ENCODE assay signal across 24 mouse cellular contexts in the genomic region with DNA sequence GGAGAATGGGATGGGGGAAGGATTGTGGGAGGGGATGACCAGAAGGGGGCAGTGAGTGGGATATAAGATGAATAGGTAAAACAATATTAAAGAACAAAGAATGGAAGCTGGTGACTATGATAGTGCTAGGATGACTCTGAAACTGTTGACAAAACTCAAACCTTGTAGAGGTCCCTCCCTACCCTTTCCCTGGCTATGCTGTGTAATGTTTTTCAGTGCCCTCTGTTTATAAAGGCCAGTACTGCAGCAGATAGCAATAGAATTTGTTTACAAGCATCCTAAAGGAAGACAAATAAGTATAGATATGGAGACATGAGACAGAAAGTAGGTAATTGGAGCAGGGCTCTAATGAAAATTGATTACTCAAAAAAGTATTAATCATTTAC.
DNase-seq lines count a peak whose midpoint lies in the region; ATAC-seq and TF ChIP-seq lines count a peak whose summit lies in the region.
"Had no signal": no experiment of that assay in that cellular context is flagged by ENCODE, and none has a peak within 500 bp of the region (broad histone marks: within the 10 kb centered on the region; RNA-seq: fewer than 3 reads in every experiment).

No protein-coding gene starts in this region.

- no peaks in the 10 kb centered on the region for H3K9me3 ChIP-seq in intestine, postnatal 0 days (ENCODE audit: control insufficient read depth)
- no peaks in the 10 kb centered on the region for H3K9me3 ChIP-seq in intestine, embryonic 16.5 days (ENCODE audit: control insufficient read depth, low read length)
- H3K9me3 ChIP-seq in liver, postnatal 0 days (ENCODE audit: low read length), result no peaks in the 10 kb centered on the region
- H3K9me3 ChIP-seq in forebrain, embryonic 10.5 days, result no peaks in the 10 kb centered on the region
- no peaks in the 10 kb centered on the region for H3K9me3 ChIP-seq in midbrain, embryonic 15.5 days
- H3K9me3 ChIP-seq: embryonic facial prominence, embryonic 12.5 days; hindbrain, embryonic 15.5 days; midbrain, embryonic 10.5 days had no signal

- ATAC-seq in intestine, postnatal 0 days, result no peak
- ATAC-seq in intestine, embryonic 16.5 days, result no peak
- peak; percentile 34; the same call in 1 of the 2 replicates for ATAC-seq in common myeloid progenitor, adult 5-6 weeks (replicated peaks; ENCODE audit: low read depth, poor library complexity, severe bottlenecking)
- peak; percentile 76 for ATAC-seq in liver, postnatal 0 days
- ATAC-seq in midbrain, embryonic 15.5 days (replicated peaks), result no peak
- ATAC-seq: forebrain, embryonic 14.5 days had no signal

- 0 out of 2 replicates have a peak, but pooled peaks cover 2% of the 10 kb centered on the region for H3K4me1 ChIP-seq in intestine, postnatal 0 days (replicated peaks; ENCODE audit: control insufficient read depth, insufficient read depth, low read length)
- H3K4me1 ChIP-seq in intestine, embryonic 16.5 days (ENCODE audit: control insufficient read depth, insufficient read depth, low read length), result no peaks in the 10 kb centered on the region
- peaks cover 16% of the 10 kb centered on the region for H3K4me1 ChIP-seq in liver, postnatal 0 days (ENCODE audit: insufficient read depth)
- H3K4me1 ChIP-seq in forebrain, embryonic 10.5 days, result peaks cover 11% of the 10 kb centered on the region; the same call in 1 of the 2 replicates
- H3K4me1 ChIP-seq in midbrain, embryonic 15.5 days, result no peaks in the 10 kb centered on the region
- H3K4me1 ChIP-seq: embryonic facial prominence, embryonic 12.5 days; hindbrain, embryonic 15.5 days had no signal

- 0 out of 2 replicates have a peak, but pooled peaks have one; percentile 5 for TF ChIP-seq CTCF in intestine, postnatal 0 days (IDR thresholded peaks at IDR 0.05; ENCODE audit: low read depth)
- no peak; the same call in 1 of the 2 replicates for TF ChIP-seq CTCF in liver, postnatal 0 days (IDR thresholded peaks at IDR 0.05; ENCODE audit: low read depth)

- no peak for TF ChIP-seq EP300 in liver, postnatal 0 days (IDR thresholded peaks at IDR 0.05; ENCODE audit: low read depth)

- H3K4me2 ChIP-seq in intestine, postnatal 0 days (replicated peaks; ENCODE audit: low read depth), result no peak overlapping the region
- no peak overlapping the region for H3K4me2 ChIP-seq in intestine, embryonic 16.5 days (ENCODE audit: low read depth, low read length)
- peak overlapping the region; percentile 19; the same call in 1 of the 2 replicates for H3K4me2 ChIP-seq in liver, postnatal 0 days (ENCODE audit: low read depth, low read length)
- H3K4me2 ChIP-seq in midbrain, embryonic 15.5 days, result no peak overlapping the region
- H3K4me2 ChIP-seq: embryonic facial prominence, embryonic 12.5 days; hindbrain, embryonic 15.5 days; lung, embryonic 14.5 days had no signal

- H3K27ac ChIP-seq in intestine, postnatal 0 days (ENCODE audit: low read depth, low read length), result no peak overlapping the region
- no peak overlapping the region for H3K27ac ChIP-seq in intestine, embryonic 16.5 days (ENCODE audit: low read length)
- H3K27ac ChIP-seq in liver, postnatal 0 days (ENCODE audit: low read depth), result 0 out of 2 replicates have a peak overlapping the region, but pooled peaks have one; percentile 5
- H3K27ac ChIP-seq in forebrain, embryonic 10.5 days, result no peak overlapping the region
- no peak overlapping the region for H3K27ac ChIP-seq in midbrain, embryonic 15.5 days
- H3K27ac ChIP-seq: embryonic facial prominence, embryonic 12.5 days; hindbrain, embryonic 15.5 days; midbrain, embryonic 10.5 days had no signal

- H3K27me3 ChIP-seq in intestine, postnatal 0 days (replicated peaks; ENCODE audit: control insufficient read depth, insufficient read depth, low read length), result no peaks in the 10 kb centered on the region
- H3K27me3 ChIP-seq in intestine, embryonic 16.5 days (replicated peaks; ENCODE audit: control insufficient read depth, insufficient read depth, low read length), result no peaks in the 10 kb centered on the region
- H3K27me3 ChIP-seq in liver, postnatal 0 days (ENCODE audit: insufficient read depth, low read length), result no peaks in the 10 kb centered on the region
- H3K27me3 ChIP-seq in forebrain, embryonic 10.5 days (ENCODE audit: poor library complexity, severe bottlenecking), result no peaks in the 10 kb centered on the region
- no peaks in the 10 kb centered on the region for H3K27me3 ChIP-seq in midbrain, embryonic 15.5 days (replicated peaks)
- H3K27me3 ChIP-seq: embryonic facial prominence, embryonic 12.5 days; hindbrain, embryonic 15.5 days had no signal

- DNase-seq in A20 (ENCODE audit: low read depth, low spot score), result peak; percentile 30
- no peak for DNase-seq in liver, postnatal 0 days
- DNase-seq in forebrain, embryonic 10.5 days (ENCODE audit: extremely low spot score, low spot score), result no peak
- no peak for DNase-seq in Muller cell, postnatal 12 days (ENCODE audit: inconsistent ontology term)
- DNase-seq: adrenal gland, postnatal 36 days; cerebellum, adult 11 months; cerebellum, postnatal 36 days; heart, adult 11 months; heart, postnatal 10 days; kidney, adult 8-10 months; kidney, postnatal 4 days; layer of hippocampus, postnatal 36 days; left cerebral cortex, postnatal 4 days; lung, embryonic 14.5 days; right cerebral cortex, adult 18-20 months; thymus, postnatal 25 days had no signal

- no peaks in the 10 kb centered on the region for H3K36me3 ChIP-seq in intestine, postnatal 0 days (ENCODE audit: control insufficient read depth, insufficient read depth)
- H3K36me3 ChIP-seq in intestine, embryonic 16.5 days (ENCODE audit: control insufficient read depth, insufficient read depth, low read length), result no peaks in the 10 kb centered on the region
- H3K36me3 ChIP-seq in liver, postnatal 0 days (replicated peaks; ENCODE audit: insufficient read depth, low read length), result 0 out of 2 replicates have a peak, but pooled peaks cover 5% of the 10 kb centered on the region
- H3K36me3 ChIP-seq in forebrain, embryonic 10.5 days (replicated peaks), result peaks cover 3% of the 10 kb centered on the region
- no peaks in the 10 kb centered on the region for H3K36me3 ChIP-seq in midbrain, embryonic 15.5 days (replicated peaks)
- H3K36me3 ChIP-seq: embryonic facial prominence, embryonic 12.5 days; hindbrain, embryonic 15.5 days had no signal

- no peak overlapping the region for H3K9ac ChIP-seq in intestine, postnatal 0 days (ENCODE audit: low read depth, low read length)
- no peak overlapping the region for H3K9ac ChIP-seq in intestine, embryonic 16.5 days (ENCODE audit: low read depth, low read length)
- no peak overlapping the region for H3K9ac ChIP-seq in liver, postnatal 0 days (replicated peaks)
- H3K9ac ChIP-seq in midbrain, embryonic 15.5 days, result no peak overlapping the region
- H3K9ac ChIP-seq: embryonic facial prominence, embryonic 12.5 days; hindbrain, embryonic 15.5 days; lung, embryonic 14.5 days had no signal

- H3K4me3 ChIP-seq in intestine, postnatal 0 days (ENCODE audit: low read depth, low read length), result no peak overlapping the region
- no peak overlapping the region for H3K4me3 ChIP-seq in intestine, embryonic 16.5 days (ENCODE audit: low read length)
- H3K4me3 ChIP-seq in liver, postnatal 0 days (ENCODE audit: low read depth, low read length), result no peak overlapping the region
- H3K4me3 ChIP-seq in forebrain, embryonic 10.5 days, result no peak overlapping the region
- H3K4me3 ChIP-seq in midbrain, embryonic 15.5 days, result no peak overlapping the region
- H3K4me3 ChIP-seq: embryonic facial prominence, embryonic 12.5 days; hindbrain, embryonic 15.5 days; midbrain, embryonic 10.5 days had no signal

Comparison
In these comparisons a context has a peak if more than half of its experiments do, and no peak if none do; other contexts are left out.
1. ATAC-seq: peak in common myeloid progenitor, adult 5-6 weeks (single experiment) and liver, postnatal 0 days (single experiment); none in intestine, postnatal 0 days (single experiment), intestine, embryonic 16.5 days (single experiment) and midbrain, embryonic 15.5 days (single experiment).